In the genomic region with DNA sequence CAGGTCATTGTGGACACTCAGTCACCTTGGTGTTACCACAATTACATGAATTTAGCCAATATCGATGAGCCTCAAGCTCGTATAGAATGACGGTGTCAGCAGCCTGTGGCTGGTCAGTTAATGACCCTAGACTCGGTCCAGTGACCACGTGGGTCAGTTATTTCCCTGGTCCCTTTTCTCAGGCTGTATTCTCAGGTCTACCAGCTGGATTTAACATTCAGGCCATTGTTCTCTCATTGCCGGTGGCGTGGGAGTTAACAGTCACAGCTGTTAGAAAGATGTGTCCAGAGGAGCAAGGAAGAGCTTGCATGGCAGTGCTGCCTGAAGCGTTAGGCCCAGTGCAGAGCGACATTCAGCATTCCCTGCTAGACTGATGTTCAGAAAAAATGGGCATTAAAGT, we compare ENCODE assay signal across 18 mouse cellular contexts. TPM values are rescaled to one million over a fixed set of nuclear protein-coding genes. Genes with fewer than 3 reads are reported as not detected.
DNase-seq lines count a peak whose midpoint lies in the region; ATAC-seq and TF ChIP-seq lines count a peak whose summit lies in the region.
"Had no signal": no experiment of that assay in that cellular context is flagged by ENCODE, and none has a peak within 500 bp of the region (broad histone marks: within the 10 kb centered on the region; RNA-seq: fewer than 3 reads in every experiment).

No protein-coding gene starts in this region.

- peaks cover 17% of the 10 kb centered on the region for H3K36me3 ChIP-seq in kidney, embryonic 15.5 days
- H3K36me3 ChIP-seq in heart, postnatal 0 days (replicated peaks; ENCODE audit: control insufficient read depth, insufficient read depth, low read length): no peaks in the 10 kb centered on the region
- H3K36me3 ChIP-seq: liver, embryonic 15.5 days; midbrain, embryonic 12.5 days; neural tube, embryonic 13.5 days had no signal

- WGBS in kidney, embryonic 15.5 days: 31% methylated on average over 9 of the region's 9 CpGs
- WGBS in heart, postnatal 0 days: 65% methylated on average over 9 of the region's 9 CpGs

- H3K9me3 ChIP-seq in kidney, embryonic 15.5 days (replicated peaks): no peaks in the 10 kb centered on the region
- no peaks in the 10 kb centered on the region for H3K9me3 ChIP-seq in heart, postnatal 0 days (replicated peaks; ENCODE audit: control insufficient read depth, low read length)
- H3K9me3 ChIP-seq: limb, embryonic 15.5 days; liver, embryonic 15.5 days; midbrain, embryonic 12.5 days; neural tube, embryonic 13.5 days had no signal

- intact Hi-C loops in heart, postnatal 36 days (cut with DNase I): no loop called here

- H3K4me3 ChIP-seq in kidney, embryonic 15.5 days (replicated peaks): no peak overlapping the region
- H3K4me3 ChIP-seq in heart, postnatal 0 days (ENCODE audit: low read depth, low read length): no peak overlapping the region
- H3K4me3 ChIP-seq: limb, embryonic 15.5 days; liver, embryonic 15.5 days; midbrain, embryonic 12.5 days; neural tube, embryonic 13.5 days had no signal

- H3K27me3 ChIP-seq in kidney, embryonic 15.5 days: no peaks in the 10 kb centered on the region
- H3K27me3 ChIP-seq in heart, postnatal 0 days (ENCODE audit: control insufficient read depth, insufficient read depth, low read length): no peaks in the 10 kb centered on the region
- H3K27me3 ChIP-seq: limb, embryonic 15.5 days; liver, embryonic 15.5 days; midbrain, embryonic 12.5 days; neural tube, embryonic 13.5 days had no signal

- H3K4me2 ChIP-seq in kidney, embryonic 15.5 days: no peak overlapping the region
- H3K4me2 ChIP-seq in heart, postnatal 0 days (ENCODE audit: low read depth, low read length): no peak overlapping the region
- H3K4me2 ChIP-seq: limb, embryonic 15.5 days; liver, embryonic 15.5 days; midbrain, embryonic 12.5 days; neural tube, embryonic 13.5 days had no signal

- no peak for TF ChIP-seq CTCF in heart, postnatal 0 days (IDR thresholded peaks at IDR 0.05; ENCODE audit: low read depth)

- peaks cover 43% of the 10 kb centered on the region for H3K4me1 ChIP-seq in kidney, embryonic 15.5 days
- no peaks in the 10 kb centered on the region for H3K4me1 ChIP-seq in heart, postnatal 0 days (ENCODE audit: control insufficient read depth, insufficient read depth)
- H3K4me1 ChIP-seq: liver, embryonic 15.5 days; midbrain, embryonic 12.5 days; neural tube, embryonic 13.5 days had no signal

- no peak overlapping the region for H3K9ac ChIP-seq in kidney, embryonic 15.5 days
- H3K9ac ChIP-seq in heart, postnatal 0 days (replicated peaks; ENCODE audit: low read depth, low read length): no peak overlapping the region
- H3K9ac ChIP-seq: limb, embryonic 15.5 days; liver, embryonic 15.5 days; midbrain, embryonic 12.5 days; neural tube, embryonic 13.5 days had no signal

- TF ChIP-seq EP300 in heart, postnatal 0 days (IDR thresholded peaks at IDR 0.05; ENCODE audit: low read depth): no peak

- H3K27ac ChIP-seq in kidney, embryonic 15.5 days: peak overlapping the region; percentile 7; the same call in 1 of the 2 replicates
- peak overlapping the region; percentile 56 for H3K27ac ChIP-seq in heart, postnatal 0 days (ENCODE audit: low read depth)
- H3K27ac ChIP-seq: liver, embryonic 15.5 days; midbrain, embryonic 12.5 days; neural tube, embryonic 13.5 days had no signal

- no peak for ATAC-seq in kidney, embryonic 15.5 days (replicated peaks; ENCODE audit: low FRiP score)
- peak; percentile 68 for ATAC-seq in heart, postnatal 0 days (ENCODE audit: insufficient read depth, low read depth)
- ATAC-seq: lung, postnatal 0 days had no signal

- DNase-seq in embryo, embryonic 10 days (ENCODE audit: low spot score): peak; percentile 34
- DNase-seq in embryo, embryonic 9.5 days (ENCODE audit: extremely low spot score): no peak
- peak; percentile 50 for DNase-seq in heart, adult 8-10 months (ENCODE audit: low spot score)
- no peak for DNase-seq in heart, postnatal 36 days
- DNase-seq in kidney, postnatal 10 days: no peak
- DNase-seq in heart, postnatal 0 days (ENCODE audit: low spot score): no peak
- no peak for DNase-seq in right cerebral cortex, postnatal 10 days (ENCODE audit: low spot score in 2 of 2)
- DNase-seq: adrenal gland, adult 2 months; cerebellum, adult 8-10 months; gastrocnemius, postnatal 10 days; right cerebral cortex, postnatal 25 days; thymus, postnatal 36 days had no signal

RNA-seq across cellular contexts. Expression of a gene that starts 42.2 kb away (rescaled TPM):
- total RNA-seq in heart, adult 8-10 months (2022): 1 to 10 TPM; 2.5 to 4.9 (median 3.2) TPM
- total RNA-seq in heart, postnatal 36 days (2021): 1 to 10 TPM; 2.6 to 3.9 TPM
- 51.0 and 52.8 TPM in 2 replicates for polyA plus RNA-seq in kidney, embryonic 15.5 days (2015; fragmentation: Nextera tagmentation; extraction: Ambion mirVana)
- 3.9 TPM in 1 of 2 replicates, not detected in the other for total RNA-seq in heart, postnatal 0 days (2014; rRNA removed; ENCODE audit: low replicate concordance)
- polyA plus RNA-seq in heart, postnatal 0 days (2015; fragmentation: Nextera tagmentation; extraction: Ambion mirVana): 6.4 and 6.6 TPM in 2 replicates

Comparison
In these comparisons a context has a peak if more than half of its experiments do, and no peak if none do; other contexts are left out.
1. DNase-seq: peak in embryo, embryonic 10 days (single experiment) and heart, adult 8-10 months (single experiment); none in embryo, embryonic 9.5 days (single experiment), heart, postnatal 36 days (0 of 2), kidney, postnatal 10 days (single experiment), heart, postnatal 0 days (single experiment) and right cerebral cortex, postnatal 10 days (0 of 2).